Mouse (Mus musculus): ENCODE results near the gene Ssc5d. TPM values are rescaled to one million over a fixed set of nuclear protein-coding genes. Genes with fewer than 3 reads are reported as not detected.

Gene Ssc5d
- polyA plus RNA-seq, 2 experiments, result 0.03 to 0.12 TPM

GRCm38 (mm10) chr7:4993999-4994788, 68.6 kb downstream of the Ssc5d start:
- Histone ChIP-seq H3K27me3 (ENCODE audit: control insufficient read depth, insufficient read depth, low read length) (peaks cover 20% of the 10 kb centered on the region), H3K4me1 (replicated peaks; ENCODE audit: control insufficient read depth in 2 of 2, insufficient read depth in 2 of 2, low read length in 1 of 2) (no peaks in the 10 kb centered on the region), H3K27ac (no peak overlapping the region), H3K4me3 (ENCODE audit: insufficient read depth in 1 of 2, low read depth in 2 of 2, low read length in 2 of 2) (no peak overlapping the region), H3K36me3 (replicated peaks; ENCODE audit: control insufficient read depth, insufficient read depth, low read depth) (no peaks in the 10 kb centered on the region), H3K4me2 (ENCODE audit: low read depth) (no peak overlapping the region), H3K9me3 (ENCODE audit: control insufficient read depth, low read length) (no peaks in the 10 kb centered on the region), H3K9ac (replicated peaks) (no peak overlapping the region)
- ATAC-seq (ENCODE audit: insufficient read depth) (no peak), DNase-seq (ENCODE audit: low read depth in 3 of 3, low spot score in 3 of 3) (no peak)
- 42% methylated on average over 58 of the region's 59 CpGs for WGBS (ENCODE audit: insufficient replicate concordance)
- no peak for TF ChIP-seq CTCF (IDR thresholded peaks at IDR 0.05; ENCODE audit: low read depth)
- TF ChIP-seq EP300 (IDR thresholded peaks at IDR 0.05; ENCODE audit: low read depth), result no peak

Other genes starting within 250 kb of the Ssc5d start
Only the 30 nearest of the 33 such genes appear.
- 0.31 TPM in 2 replicates for gene Tmem150b, start 200.5 kb upstream of the Ssc5d start, polyA plus RNA-seq (2012; rRNA removed)
- gene Tmem150b, start 200.5 kb upstream of the Ssc5d start, polyA plus RNA-seq (2014; fragmentation: Nextera tagmentation; extraction: Ambion mirVana), result 0.18 TPM in 1 of 2 replicates, not detected in the other
- 75.7 and 78.7 TPM in 2 replicates for gene Kmt5c, start 185.7 kb upstream of the Ssc5d start, polyA plus RNA-seq (2012; rRNA removed)
- 37.8 and 44.7 TPM in 2 replicates for gene Kmt5c, start 185.7 kb upstream of the Ssc5d start, polyA plus RNA-seq (2014; fragmentation: Nextera tagmentation; extraction: Ambion mirVana)
- 111 and 119 TPM in 2 replicates for gene Cox6b2, start 172.7 kb upstream of the Ssc5d start, polyA plus RNA-seq (2012; rRNA removed)
- gene Cox6b2, start 172.7 kb upstream of the Ssc5d start, polyA plus RNA-seq (2014; fragmentation: Nextera tagmentation; extraction: Ambion mirVana), result 81.9 and 88.1 TPM in 2 replicates
- not detected in 2 replicates for gene Fam71e2, start 154.5 kb upstream of the Ssc5d start, polyA plus RNA-seq (2012; rRNA removed)
- gene Fam71e2, start 154.5 kb upstream of the Ssc5d start, polyA plus RNA-seq (2014; fragmentation: Nextera tagmentation; extraction: Ambion mirVana), result not detected in 2 replicates
- 0.03 and 0.09 TPM in 2 replicates for gene Il11, start 142.9 kb upstream of the Ssc5d start, polyA plus RNA-seq (2012; rRNA removed)
- gene Il11, start 142.9 kb upstream of the Ssc5d start, polyA plus RNA-seq (2014; fragmentation: Nextera tagmentation; extraction: Ambion mirVana), result not detected in 2 replicates
- gene Tmem190, start 142.8 kb upstream of the Ssc5d start, polyA plus RNA-seq (2012; rRNA removed), result not detected in 2 replicates
- gene Tmem190, start 142.8 kb upstream of the Ssc5d start, polyA plus RNA-seq (2014; fragmentation: Nextera tagmentation; extraction: Ambion mirVana), result not detected in 2 replicates
- gene Tmem238, start 136.1 kb upstream of the Ssc5d start, polyA plus RNA-seq (2012; rRNA removed), result 7.5 and 8.2 TPM in 2 replicates
- gene Tmem238, start 136.1 kb upstream of the Ssc5d start, polyA plus RNA-seq (2014; fragmentation: Nextera tagmentation; extraction: Ambion mirVana), result 5.4 and 5.8 TPM in 2 replicates
- 237 and 307 TPM in 2 replicates for gene Rpl28, start 132.9 kb upstream of the Ssc5d start, polyA plus RNA-seq (2012; rRNA removed)
- 185 and 186 TPM in 2 replicates for gene Rpl28, start 132.9 kb upstream of the Ssc5d start, polyA plus RNA-seq (2014; fragmentation: Nextera tagmentation; extraction: Ambion mirVana)
- gene Ube2s, start 113.2 kb upstream of the Ssc5d start, polyA plus RNA-seq (2012; rRNA removed), result 186 and 265 TPM in 2 replicates
- gene Ube2s, start 113.2 kb upstream of the Ssc5d start, polyA plus RNA-seq (2014; fragmentation: Nextera tagmentation; extraction: Ambion mirVana), result 295 and 316 TPM in 2 replicates
- 0.01 and 0.14 TPM in 2 replicates for gene Shisa7, start 81.1 kb upstream of the Ssc5d start, polyA plus RNA-seq (2012; rRNA removed)
- not detected in 2 replicates for gene Shisa7, start 81.1 kb upstream of the Ssc5d start, polyA plus RNA-seq (2014; fragmentation: Nextera tagmentation; extraction: Ambion mirVana)
- 1.6 and 2.4 TPM in 2 replicates for gene Isoc2b, start 55.5 kb upstream of the Ssc5d start, polyA plus RNA-seq (2012; rRNA removed)
- gene Isoc2b, start 55.5 kb upstream of the Ssc5d start, polyA plus RNA-seq (2014; fragmentation: Nextera tagmentation; extraction: Ambion mirVana), result 2.8 and 3.8 TPM in 2 replicates
- 6.6 and 6.7 TPM in 2 replicates for gene Isoc2a, start 48.6 kb upstream of the Ssc5d start, polyA plus RNA-seq (2012; rRNA removed)
- 0.56 and 0.86 TPM in 2 replicates for gene Isoc2a, start 48.6 kb upstream of the Ssc5d start, polyA plus RNA-seq (2014; fragmentation: Nextera tagmentation; extraction: Ambion mirVana)
- gene Gm36210, start 19.3 kb upstream of the Ssc5d start, polyA plus RNA-seq (2012; rRNA removed), result 0.02 TPM in 1 of 2 replicates, not detected in the other
- not detected in 2 replicates for gene Gm36210, start 19.3 kb upstream of the Ssc5d start, polyA plus RNA-seq (2014; fragmentation: Nextera tagmentation; extraction: Ambion mirVana)
- gene Zfp628, start 10.6 kb upstream of the Ssc5d start, polyA plus RNA-seq (2012; rRNA removed), result 2.9 and 3.7 TPM in 2 replicates
- 1.5 and 1.6 TPM in 2 replicates for gene Zfp628, start 10.6 kb upstream of the Ssc5d start, polyA plus RNA-seq (2014; fragmentation: Nextera tagmentation; extraction: Ambion mirVana)
- 0.38 and 0.39 TPM in 2 replicates for gene Nat14, start 3.8 kb upstream of the Ssc5d start, polyA plus RNA-seq (2012; rRNA removed)
- 0.10 and 0.11 TPM in 2 replicates for gene Nat14, start 3.8 kb upstream of the Ssc5d start, polyA plus RNA-seq (2014; fragmentation: Nextera tagmentation; extraction: Ambion mirVana)
- 0.01 and 0.02 TPM in 2 replicates for gene Sbk2, start 38.6 kb downstream of the Ssc5d start, polyA plus RNA-seq (2012; rRNA removed)
- gene Sbk2, start 38.6 kb downstream of the Ssc5d start, polyA plus RNA-seq (2014; fragmentation: Nextera tagmentation; extraction: Ambion mirVana), result not detected in 2 replicates
- gene Sbk3, start 45.4 kb downstream of the Ssc5d start, polyA plus RNA-seq (2012; rRNA removed), result not detected in 2 replicates
- gene Sbk3, start 45.4 kb downstream of the Ssc5d start, polyA plus RNA-seq (2014; fragmentation: Nextera tagmentation; extraction: Ambion mirVana), result not detected in 2 replicates
- gene Zfp579, start 70.4 kb downstream of the Ssc5d start, polyA plus RNA-seq (2012; rRNA removed), result 6.7 and 11.2 TPM in 2 replicates
- 2.8 and 4.0 TPM in 2 replicates for gene Zfp579, start 70.4 kb downstream of the Ssc5d start, polyA plus RNA-seq (2014; fragmentation: Nextera tagmentation; extraction: Ambion mirVana)
- gene Zfp524, start 88.6 kb downstream of the Ssc5d start, polyA plus RNA-seq (2012; rRNA removed), result 9.1 and 9.5 TPM in 2 replicates
- gene Zfp524, start 88.6 kb downstream of the Ssc5d start, polyA plus RNA-seq (2014; fragmentation: Nextera tagmentation; extraction: Ambion mirVana), result 8.9 TPM in 2 replicates
- gene Fiz1, start 88.9 kb downstream of the Ssc5d start, polyA plus RNA-seq (2012; rRNA removed), result 12.1 and 14.1 TPM in 2 replicates
- 10.7 and 13.2 TPM in 2 replicates for gene Fiz1, start 88.9 kb downstream of the Ssc5d start, polyA plus RNA-seq (2014; fragmentation: Nextera tagmentation; extraction: Ambion mirVana)
- 0.03 and 0.10 TPM in 2 replicates for gene Gm44973, start 89.7 kb downstream of the Ssc5d start, polyA plus RNA-seq (2012; rRNA removed)
- gene Gm44973, start 89.7 kb downstream of the Ssc5d start, polyA plus RNA-seq (2014; fragmentation: Nextera tagmentation; extraction: Ambion mirVana), result 1.6 and 1.9 TPM in 2 replicates
- 6.4 and 7.6 TPM in 2 replicates for gene Zfp865, start 94.6 kb downstream of the Ssc5d start, polyA plus RNA-seq (2012; rRNA removed)
- 0.98 and 1.0 TPM in 2 replicates for gene Zfp865, start 94.6 kb downstream of the Ssc5d start, polyA plus RNA-seq (2014; fragmentation: Nextera tagmentation; extraction: Ambion mirVana)
- 0.49 and 0.64 TPM in 2 replicates for gene Ccdc106, start 94.8 kb downstream of the Ssc5d start, polyA plus RNA-seq (2012; rRNA removed)
- 0.24 and 0.35 TPM in 2 replicates for gene Ccdc106, start 94.8 kb downstream of the Ssc5d start, polyA plus RNA-seq (2014; fragmentation: Nextera tagmentation; extraction: Ambion mirVana)
- gene 4632433K11Rik, start 108.3 kb downstream of the Ssc5d start, polyA plus RNA-seq (2012; rRNA removed), result not detected in 2 replicates
- not detected in 2 replicates for gene 4632433K11Rik, start 108.3 kb downstream of the Ssc5d start, polyA plus RNA-seq (2014; fragmentation: Nextera tagmentation; extraction: Ambion mirVana)
- 0.90 and 0.96 TPM in 2 replicates for gene Zfp784, start 112.7 kb downstream of the Ssc5d start, polyA plus RNA-seq (2012; rRNA removed)
- gene Zfp784, start 112.7 kb downstream of the Ssc5d start, polyA plus RNA-seq (2014; fragmentation: Nextera tagmentation; extraction: Ambion mirVana), result 0.86 and 1.0 TPM in 2 replicates
- gene Zfp580, start 125.8 kb downstream of the Ssc5d start, polyA plus RNA-seq (2012; rRNA removed), result 1.4 and 1.7 TPM in 2 replicates
- gene Zfp580, start 125.8 kb downstream of the Ssc5d start, polyA plus RNA-seq (2014; fragmentation: Nextera tagmentation; extraction: Ambion mirVana), result 1.6 and 1.8 TPM in 2 replicates
- 110 and 132 TPM in 2 replicates for gene U2af2, start 136.4 kb downstream of the Ssc5d start, polyA plus RNA-seq (2012; rRNA removed)
- gene U2af2, start 136.4 kb downstream of the Ssc5d start, polyA plus RNA-seq (2014; fragmentation: Nextera tagmentation; extraction: Ambion mirVana), result 52.2 and 60.2 TPM in 2 replicates
- gene Epn1, start 154.4 kb downstream of the Ssc5d start, polyA plus RNA-seq (2012; rRNA removed), result 54.4 and 57.5 TPM in 2 replicates
- 45.4 and 56.7 TPM in 2 replicates for gene Epn1, start 154.4 kb downstream of the Ssc5d start, polyA plus RNA-seq (2014; fragmentation: Nextera tagmentation; extraction: Ambion mirVana)
- not detected in 2 replicates for gene Rfpl4, start 191.2 kb downstream of the Ssc5d start, polyA plus RNA-seq (2012; rRNA removed)
- gene Rfpl4, start 191.2 kb downstream of the Ssc5d start, polyA plus RNA-seq (2014; fragmentation: Nextera tagmentation; extraction: Ambion mirVana), result not detected in 2 replicates
- gene Rasl2-9, start 200.2 kb downstream of the Ssc5d start, polyA plus RNA-seq (2012; rRNA removed), result 0.08 and 0.28 TPM in 2 replicates
- gene Rasl2-9, start 200.2 kb downstream of the Ssc5d start, polyA plus RNA-seq (2014; fragmentation: Nextera tagmentation; extraction: Ambion mirVana), result 0.28 and 0.38 TPM in 2 replicates

Measured in liver, embryonic 14.5 days (tissue).